Mouse (Mus musculus) adrenal gland, adult 2 months (tissue): ENCODE measurements around the gene Lancl2. TPM values are rescaled to one million over a fixed set of nuclear protein-coding genes. Genes with fewer than 3 reads are reported as not detected.

ENCODE experiments used
- DNase-seq: peaks from one replicate; pipeline ENCODE4 v3.0.0; 2021
- polyA plus RNA-seq: library from polyadenylated mRNA; depleted of rRNA; stranded (reverse); fragments of >200 nt; gene quantifications from 2 replicates; pipeline ENCODE4 v1.2.3, GENCODE M21; 2012; rRNA removed
- total RNA-seq, 2 experiments: library from RNA; stranded (reverse); gene quantifications; 2 replicates each; pipeline ENCODE4 v1.2.3; 2021

The Lancl2 gene
- total and polyA plus RNA-seq, 3 experiments = 2.9 to 17.6 (median 15.5) TPM

DNA sequence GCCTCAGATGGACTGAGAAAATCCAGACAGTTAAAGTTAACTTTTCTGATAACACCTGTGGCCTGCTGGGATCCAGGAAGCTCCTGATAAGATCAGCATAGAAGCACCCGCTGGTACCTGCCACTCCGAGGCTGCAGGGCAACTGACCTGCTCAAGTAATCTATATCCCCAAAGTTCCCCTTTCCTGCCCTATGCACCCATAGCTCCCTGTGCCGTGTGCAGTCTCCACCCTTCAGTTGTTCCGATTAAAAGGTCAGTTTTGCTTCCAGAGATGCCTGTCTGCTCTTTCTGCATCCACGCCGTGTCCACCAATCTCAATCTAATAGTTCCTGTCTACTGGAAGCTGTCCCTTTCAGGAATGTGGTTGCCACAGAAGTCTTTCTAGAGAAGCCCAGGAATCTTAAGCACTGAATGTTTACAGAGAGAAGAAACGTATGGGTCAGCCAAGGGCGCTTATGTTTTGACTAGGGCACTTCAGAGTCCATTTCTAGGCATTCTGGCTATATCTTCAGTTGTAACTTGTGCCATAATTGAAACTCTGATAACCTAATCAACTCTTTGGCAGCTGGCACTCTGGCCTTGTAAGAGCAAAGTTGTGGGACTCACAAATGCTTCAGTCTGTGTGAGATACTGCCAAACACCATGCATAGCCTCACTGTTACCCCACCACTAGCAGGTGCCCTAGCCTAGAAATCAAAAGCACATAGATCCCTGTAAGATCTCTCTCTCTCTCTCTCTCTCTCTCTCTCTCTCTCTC, 65.0 kb downstream of the Lancl2 start:
- DNase-seq = no peak

DNA sequence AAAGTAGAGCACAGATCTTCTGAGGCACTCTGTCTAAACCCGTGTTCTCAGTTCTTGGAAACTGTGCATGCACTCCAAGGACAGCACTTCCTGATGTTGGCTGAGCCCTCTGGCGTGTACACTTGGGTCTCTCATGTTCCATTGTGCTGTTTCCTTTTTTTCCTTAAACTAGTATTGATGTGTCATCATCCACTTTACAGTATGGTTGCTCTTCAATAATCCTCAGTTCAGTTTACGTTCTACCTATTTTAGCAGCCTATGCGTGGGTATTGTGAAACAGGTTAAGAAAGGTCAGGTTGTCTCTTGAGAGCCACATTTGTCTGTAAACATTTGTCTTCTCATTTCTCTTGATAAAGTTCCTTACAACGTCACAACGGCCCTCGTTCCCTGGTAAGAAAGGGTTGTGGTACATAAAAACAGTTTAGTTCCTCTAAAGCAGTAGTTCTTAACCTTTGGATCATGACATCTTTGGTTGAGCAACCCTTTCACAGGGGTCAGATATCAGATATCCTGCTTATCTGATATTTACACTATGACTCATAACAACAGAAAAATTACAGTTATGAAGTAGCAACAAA, 66.7 kb downstream of the Lancl2 start:
- DNase-seq = no peak

DNA sequence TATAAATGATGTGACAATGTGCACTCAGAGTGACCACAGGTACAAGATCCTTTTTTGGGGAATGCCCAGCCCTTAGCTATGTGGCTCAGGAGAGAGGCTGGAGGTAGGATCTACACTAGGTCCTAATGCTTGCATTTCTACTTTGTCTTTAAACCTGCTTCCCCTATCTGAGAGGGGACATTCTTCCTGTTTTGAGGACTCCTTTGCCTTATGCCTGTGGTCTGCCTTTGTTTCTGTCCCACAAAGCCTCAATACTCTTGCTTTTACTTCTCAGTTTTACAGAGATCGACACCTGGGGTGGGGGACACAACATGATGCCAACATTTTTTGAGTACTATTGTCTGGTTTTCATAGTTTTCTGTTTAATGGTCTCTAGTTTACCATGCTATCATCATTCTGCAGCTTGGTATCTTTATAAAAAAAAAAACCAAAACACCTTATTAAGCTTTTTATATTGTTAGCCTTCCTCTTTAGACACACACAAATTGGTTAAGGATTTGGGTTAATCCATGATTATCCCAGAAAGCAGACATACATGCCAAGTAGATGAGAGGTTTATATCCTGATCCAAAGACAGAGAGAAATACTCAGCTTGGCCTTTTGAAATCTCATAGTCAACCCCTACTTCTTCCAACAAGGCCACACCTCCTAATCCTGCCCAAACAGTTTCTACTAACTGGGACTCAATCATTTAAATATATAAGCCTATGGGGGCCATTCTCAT, 68.3 kb downstream of the Lancl2 start:
- DNase-seq = no peak

DNA sequence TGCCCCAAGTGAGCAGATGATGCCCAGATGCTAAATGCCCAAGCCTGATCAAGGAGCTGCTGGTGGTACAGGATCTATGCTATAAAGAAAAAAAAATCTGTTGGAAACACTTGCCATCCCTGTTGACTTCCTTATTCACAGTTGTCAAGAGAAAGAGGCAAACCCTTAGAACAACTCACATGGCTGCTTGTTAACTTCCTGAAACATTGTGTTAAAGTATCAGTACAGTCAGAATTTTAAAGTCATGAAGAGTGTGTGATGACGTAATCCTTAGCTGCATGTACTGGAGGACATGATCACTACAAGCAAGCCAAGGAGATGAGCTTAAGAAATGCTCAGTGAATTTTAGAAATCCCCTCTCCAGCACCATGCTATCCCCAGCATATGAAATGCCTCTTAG, 71.5 kb downstream of the Lancl2 start:
- no peak for DNase-seq

DNA sequence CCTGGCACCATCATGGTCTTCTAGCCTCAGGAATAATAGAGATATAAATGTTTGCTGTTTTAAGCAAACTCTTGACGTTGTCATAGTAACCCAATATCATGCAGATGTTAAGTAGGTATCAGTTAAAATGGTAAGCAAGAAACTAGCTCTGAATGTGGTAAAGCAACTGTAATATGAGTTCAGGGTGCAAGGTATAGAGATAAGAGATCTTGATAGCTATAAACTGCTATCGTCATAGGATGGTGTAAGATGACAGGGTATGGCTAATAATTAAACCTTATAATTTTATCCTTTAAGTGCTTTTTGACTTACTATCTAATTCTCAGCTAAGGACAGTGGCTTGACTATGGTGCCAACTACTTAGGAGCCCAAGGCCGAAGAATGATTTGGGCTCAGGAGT, 78.0 kb downstream of the Lancl2 start:
- no peak for DNase-seq

DNA sequence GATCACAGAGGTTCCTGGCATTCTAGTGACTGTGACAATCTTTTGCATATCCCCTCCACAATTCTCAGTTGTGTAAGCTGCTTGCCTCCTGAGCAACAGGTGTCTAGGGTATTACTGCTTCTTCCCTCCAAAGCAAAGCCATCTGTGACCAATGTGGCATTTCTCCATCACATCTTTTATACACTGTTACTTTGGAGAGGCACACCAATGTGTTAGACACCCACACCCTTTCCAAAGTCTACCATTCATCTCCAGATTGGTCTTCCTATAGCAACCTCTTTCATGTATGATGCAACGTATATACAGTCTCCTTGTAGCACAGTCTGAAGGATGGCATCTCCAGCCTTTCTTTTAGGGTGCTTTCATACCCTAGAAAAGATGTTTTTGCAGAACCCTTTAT, 80.3 kb downstream of the Lancl2 start:
- no peak for DNase-seq

DNA sequence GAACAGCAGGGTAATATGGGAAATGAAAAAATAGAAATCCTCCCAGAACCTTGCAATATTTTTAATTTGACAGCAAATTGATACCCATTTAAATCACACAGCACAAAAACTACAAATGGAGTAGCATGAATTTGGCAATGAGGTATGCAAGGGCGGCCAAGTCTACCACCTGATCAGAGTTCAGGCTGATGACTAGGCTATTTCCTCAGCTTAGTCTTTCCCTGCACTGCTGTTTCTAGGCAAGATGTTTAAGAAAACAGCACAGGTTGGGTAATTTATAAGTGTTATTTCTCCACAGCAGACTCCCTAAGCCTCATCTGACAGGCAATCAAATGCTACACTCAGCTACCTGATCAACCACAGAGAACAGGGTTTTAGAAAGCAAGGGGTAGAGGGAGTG, 81.9 kb downstream of the Lancl2 start:
- no peak for DNase-seq

- DNase-seq = no peak
Measured at GRCm38 (mm10) chr6:57787376-57787775, 85.0 kb downstream of the Lancl2 start.

Other genes with a start within 250 kb of the Lancl2 start
- gene Ppm1k, start 167.1 kb upstream of the Lancl2 start, total RNA-seq = 10 to 100 TPM; 28.1 to 58.6 TPM
- gene Ppm1k, start 167.1 kb upstream of the Lancl2 start, polyA plus RNA-seq = 1.3 TPM in 2 replicates
- 10 to 100 TPM; 15.4 to 21.9 TPM for gene Herc6, start 121.5 kb upstream of the Lancl2 start, total RNA-seq
- gene Herc6, start 121.5 kb upstream of the Lancl2 start, polyA plus RNA-seq = 23.6 and 24.8 TPM in 2 replicates
- gene Pyurf, start 10.5 kb upstream of the Lancl2 start, total RNA-seq = 10 to 100 TPM; 17.2 to 19.8 TPM
- gene Pyurf, start 10.5 kb upstream of the Lancl2 start, polyA plus RNA-seq = 41.4 and 42.3 TPM in 2 replicates
- gene Vopp1, start 122.6 kb downstream of the Lancl2 start, total RNA-seq = 10 to 100 TPM; 12.7 to 17.3 TPM
- 8.5 and 10.6 TPM in 2 replicates for gene Vopp1, start 122.6 kb downstream of the Lancl2 start, polyA plus RNA-seq
- not detected for gene Vmn1r21, start 147.8 kb downstream of the Lancl2 start, total RNA-seq
- not detected in 2 replicates for gene Vmn1r21, start 147.8 kb downstream of the Lancl2 start, polyA plus RNA-seq
- gene Vmn1r22, start 205.5 kb downstream of the Lancl2 start, total RNA-seq = not detected
- not detected in 2 replicates for gene Vmn1r22, start 205.5 kb downstream of the Lancl2 start, polyA plus RNA-seq
- not detected for gene Vmn1r23, start 224.3 kb downstream of the Lancl2 start, total RNA-seq
- gene Vmn1r23, start 224.3 kb downstream of the Lancl2 start, polyA plus RNA-seq = not detected in 2 replicates